Mouse (Mus musculus): ENCODE data around the gene Acvrl1. TPM values are rescaled to one million over a fixed set of nuclear protein-coding genes. Genes with fewer than 3 reads are reported as not detected.

Gene Acvrl1
- total and polyA plus RNA-seq, 2 experiments from 2014 or later = 5.8 to 10.7 TPM

DNA sequence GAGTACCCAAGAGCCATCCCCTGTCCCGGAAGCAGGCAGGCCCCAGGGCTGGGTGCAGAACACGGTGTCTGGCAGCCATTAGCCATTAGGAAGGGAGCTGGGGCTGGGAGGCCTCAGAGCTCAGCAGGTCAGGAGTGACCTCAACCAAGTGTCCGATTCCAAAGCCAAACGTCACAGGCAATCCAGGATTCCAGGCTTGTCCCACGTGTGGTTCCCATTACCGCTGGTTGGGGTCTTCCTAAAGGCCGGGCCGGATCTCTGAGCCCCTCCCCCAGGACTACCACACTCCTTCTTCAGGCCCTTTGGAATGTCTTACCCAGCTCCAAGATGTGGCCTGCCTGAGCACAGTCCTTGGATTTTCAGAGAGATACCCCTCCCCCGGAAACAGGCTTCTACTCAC lies 33.3 kb upstream of the Acvrl1 start:
- Histone ChIP-seq H3K27ac (ENCODE audit: low read depth, low read length) (no peak overlapping the region), H3K9me3 (ENCODE audit: low read length) (no peaks in the 10 kb centered on the region), H3K36me3 (ENCODE audit: insufficient read depth) (no peaks in the 10 kb centered on the region), H3K9ac (no peak overlapping the region), H3K27me3 (ENCODE audit: insufficient read depth, low read length) (no peaks in the 10 kb centered on the region), H3K4me3 (ENCODE audit: low read depth, low read length) (no peak overlapping the region), H3K4me1 (ENCODE audit: insufficient read depth) (0 out of 2 replicates have a peak, but pooled peaks cover 14% of the 10 kb centered on the region), H3K4me2 (ENCODE audit: low read depth) (no peak overlapping the region)
- TF ChIP-seq CTCF (IDR thresholded peaks at IDR 0.05; ENCODE audit: low read depth) = no peak
- no peak for ATAC-seq
- 68% methylated on average over 9 of the region's 9 CpGs for WGBS
- DNase-seq = no peak

DNA sequence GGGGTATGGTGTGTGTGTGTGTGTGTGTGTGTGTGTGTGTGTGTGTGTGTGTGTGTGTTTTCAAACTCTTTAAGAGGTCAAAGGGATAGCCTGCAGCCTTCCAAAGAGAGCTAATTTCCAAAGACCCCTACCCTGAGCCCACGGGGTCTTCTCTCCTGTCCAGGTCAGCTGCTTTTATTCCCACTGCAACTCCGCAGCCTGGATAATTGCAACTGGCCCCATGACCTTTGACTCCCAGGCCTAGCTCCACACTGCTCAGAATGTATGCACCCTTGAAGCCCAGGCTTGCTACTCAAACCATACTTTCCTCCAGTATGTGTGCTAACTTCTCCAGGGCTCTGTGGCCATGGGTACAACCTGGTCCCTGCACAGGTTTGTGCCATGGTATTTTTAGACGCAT lies 32.9 kb upstream of the Acvrl1 start:
- Histone ChIP-seq H3K36me3 (ENCODE audit: insufficient read depth) (no peaks in the 10 kb centered on the region), H3K9ac (no peak overlapping the region), H3K4me3 (ENCODE audit: low read depth, low read length) (no peak overlapping the region), H3K9me3 (ENCODE audit: low read length) (no peaks in the 10 kb centered on the region), H3K4me1 (ENCODE audit: insufficient read depth) (0 out of 2 replicates have a peak, but pooled peaks cover 14% of the 10 kb centered on the region), H3K4me2 (ENCODE audit: low read depth) (no peak overlapping the region), H3K27ac (ENCODE audit: low read depth, low read length) (no peak overlapping the region), H3K27me3 (ENCODE audit: insufficient read depth, low read length) (no peaks in the 10 kb centered on the region)
- TF ChIP-seq CTCF (IDR thresholded peaks at IDR 0.05; ENCODE audit: low read depth) = no peak
- DNase-seq = no peak
- ATAC-seq = no peak
- 53% methylated on average over 3 of the region's 3 CpGs for WGBS

- Histone ChIP-seq H3K4me1 (ENCODE audit: insufficient read depth) (0 out of 2 replicates have a peak, but pooled peaks cover 12% of the 10 kb centered on the region), H3K9ac (0 out of 2 replicates have a peak overlapping the region, but pooled peaks have one; percentile 14), H3K9me3 (ENCODE audit: low read length) (no peaks in the 10 kb centered on the region), H3K27ac (ENCODE audit: low read depth, low read length) (no peak overlapping the region), H3K36me3 (ENCODE audit: insufficient read depth) (no peaks in the 10 kb centered on the region), H3K4me2 (ENCODE audit: low read depth) (peak overlapping the region; percentile 25), H3K27me3 (ENCODE audit: insufficient read depth, low read length) (no peaks in the 10 kb centered on the region), H3K4me3 (ENCODE audit: low read depth, low read length) (no peak overlapping the region)
- DNase-seq = no peak
- ATAC-seq = peak; percentile 45
- WGBS = 10% methylated on average over 28 of the region's 28 CpGs
- no peak for TF ChIP-seq CTCF (IDR thresholded peaks at IDR 0.05; ENCODE audit: low read depth)
Observed at GRCm38 (mm10) chr15:101097985-101098651, 30.2 kb upstream of the Acvrl1 start.

DNA sequence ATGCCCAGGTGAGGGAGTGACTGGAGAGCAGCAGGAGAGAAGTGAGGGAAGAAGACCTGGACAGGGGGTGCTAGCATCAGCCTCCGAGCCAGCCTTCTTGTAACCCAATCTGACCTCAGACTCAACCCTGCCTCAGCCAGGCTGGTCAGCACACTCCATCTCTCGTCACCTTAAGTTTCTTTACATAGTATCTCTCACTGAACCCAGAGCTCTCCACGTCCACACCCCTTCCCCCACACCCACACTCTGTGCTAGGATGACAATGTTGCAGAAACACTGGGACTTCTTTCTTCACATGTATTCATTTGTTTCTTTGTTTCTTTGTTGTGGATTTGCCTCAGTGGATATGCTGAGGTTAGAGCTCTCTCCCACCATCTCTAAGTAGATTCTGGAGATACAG lies 27.3 kb upstream of the Acvrl1 start:
- WGBS = 91% methylated on average over 3 of the region's 3 CpGs
- no peak overlapping the region for H3K4me3 ChIP-seq (ENCODE audit: low read depth, low read length)
- 0 out of 2 replicates have a peak, but pooled peaks cover 8% of the 10 kb centered on the region for H3K4me1 ChIP-seq (ENCODE audit: insufficient read depth)
- ATAC-seq (no peak), DNase-seq (no peak)
- no peaks in the 10 kb centered on the region for H3K36me3 ChIP-seq (ENCODE audit: insufficient read depth)
- TF ChIP-seq CTCF (IDR thresholded peaks at IDR 0.05; ENCODE audit: low read depth) = no peak
- H3K9me3 ChIP-seq (ENCODE audit: low read length) = no peaks in the 10 kb centered on the region
- no peak overlapping the region for H3K9ac ChIP-seq
- H3K4me2 ChIP-seq (ENCODE audit: low read depth) = no peak overlapping the region
- no peak overlapping the region for H3K27ac ChIP-seq (ENCODE audit: low read depth, low read length)
- no peaks in the 10 kb centered on the region for H3K27me3 ChIP-seq (ENCODE audit: insufficient read depth, low read length)

DNA sequence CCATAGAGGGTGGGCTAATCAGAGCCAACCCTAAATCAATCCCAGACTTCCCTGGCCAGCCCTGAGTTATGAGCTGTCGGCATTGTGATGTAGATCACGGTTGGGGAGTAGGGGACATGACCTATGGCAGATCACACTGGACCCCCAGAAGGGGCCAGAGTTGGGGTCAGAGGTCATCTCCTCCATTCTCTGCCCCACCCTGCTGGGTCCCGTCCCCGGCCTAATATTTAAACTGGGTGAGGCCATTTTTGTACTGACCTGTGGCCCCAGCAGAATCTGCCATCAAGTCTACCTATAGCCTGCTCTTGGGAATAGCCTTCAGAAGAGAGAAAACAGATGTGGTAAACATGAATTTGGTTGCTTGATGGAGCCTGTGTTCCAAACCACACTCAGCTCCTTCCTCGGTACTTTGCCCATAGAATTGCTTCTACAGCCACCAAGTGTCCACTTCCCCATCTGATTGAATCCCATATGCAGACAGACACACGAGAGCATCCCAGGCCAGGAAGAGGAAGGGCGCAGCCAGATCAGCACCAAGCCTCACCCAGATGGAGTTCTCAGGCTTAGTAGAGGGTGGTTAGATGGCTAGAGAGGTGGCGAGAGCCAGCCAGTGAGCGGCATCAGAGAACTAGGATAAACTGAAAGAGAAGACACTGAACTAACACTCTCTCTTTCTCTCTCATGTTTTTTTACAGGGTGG lies 24.6 kb upstream of the Acvrl1 start:
- no peak for ATAC-seq
- Histone ChIP-seq H3K9me3 (ENCODE audit: low read length) (no peaks in the 10 kb centered on the region), H3K27me3 (ENCODE audit: insufficient read depth, low read length) (no peaks in the 10 kb centered on the region), H3K4me3 (ENCODE audit: low read depth, low read length) (no peak overlapping the region), H3K36me3 (ENCODE audit: insufficient read depth) (no peaks in the 10 kb centered on the region), H3K4me2 (ENCODE audit: low read depth) (no peak overlapping the region), H3K9ac (no peak overlapping the region), H3K4me1 (ENCODE audit: insufficient read depth) (no peaks in the 10 kb centered on the region), H3K27ac (ENCODE audit: low read depth, low read length) (no peak overlapping the region)
- no peak for TF ChIP-seq CTCF (IDR thresholded peaks at IDR 0.05; ENCODE audit: low read depth)
- no peak for DNase-seq
- WGBS = 90% methylated on average over 9 of the region's 9 CpGs

DNA sequence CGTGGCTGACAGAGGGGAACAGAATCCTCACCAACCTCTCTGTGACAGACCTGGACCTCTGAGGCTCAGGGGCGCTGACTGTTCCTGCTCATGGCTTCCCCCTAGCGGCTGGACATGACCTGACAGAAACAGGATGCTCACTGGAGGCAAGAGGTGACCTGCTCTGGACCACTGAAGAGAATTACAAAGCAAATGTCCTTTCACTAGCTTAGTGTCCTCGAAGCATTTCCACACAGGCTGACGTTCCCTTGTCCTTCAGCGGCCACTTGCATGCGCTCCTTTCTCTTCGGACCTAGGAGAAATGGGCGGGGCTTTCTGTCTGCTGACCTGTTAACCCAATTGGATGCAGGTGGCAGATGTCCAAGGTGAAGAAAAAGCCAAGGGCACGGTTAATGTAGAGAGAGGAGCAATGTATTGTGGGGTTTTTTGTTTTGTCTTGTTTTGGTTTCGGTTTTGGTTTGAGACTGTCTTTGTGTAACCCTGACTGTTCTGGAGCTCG lies 22.8 kb upstream of the Acvrl1 start:
- Histone ChIP-seq H3K27ac (ENCODE audit: low read depth, low read length) (no peak overlapping the region), H3K4me3 (ENCODE audit: low read depth, low read length) (no peak overlapping the region), H3K4me2 (ENCODE audit: low read depth) (0 out of 2 replicates have a peak overlapping the region, but pooled peaks have one; percentile 15), H3K36me3 (ENCODE audit: insufficient read depth) (no peaks in the 10 kb centered on the region), H3K9ac (no peak overlapping the region), H3K9me3 (ENCODE audit: low read length) (no peaks in the 10 kb centered on the region), H3K27me3 (ENCODE audit: insufficient read depth, low read length) (no peaks in the 10 kb centered on the region), H3K4me1 (ENCODE audit: insufficient read depth) (no peaks in the 10 kb centered on the region)
- 19% methylated on average over 12 of the region's 12 CpGs for WGBS
- peak; percentile 76 for TF ChIP-seq CTCF (IDR thresholded peaks at IDR 0.05; ENCODE audit: low read depth)
- ATAC-seq = no peak; the same call in 1 of the 2 replicates
- peak; percentile 39 for DNase-seq

DNA sequence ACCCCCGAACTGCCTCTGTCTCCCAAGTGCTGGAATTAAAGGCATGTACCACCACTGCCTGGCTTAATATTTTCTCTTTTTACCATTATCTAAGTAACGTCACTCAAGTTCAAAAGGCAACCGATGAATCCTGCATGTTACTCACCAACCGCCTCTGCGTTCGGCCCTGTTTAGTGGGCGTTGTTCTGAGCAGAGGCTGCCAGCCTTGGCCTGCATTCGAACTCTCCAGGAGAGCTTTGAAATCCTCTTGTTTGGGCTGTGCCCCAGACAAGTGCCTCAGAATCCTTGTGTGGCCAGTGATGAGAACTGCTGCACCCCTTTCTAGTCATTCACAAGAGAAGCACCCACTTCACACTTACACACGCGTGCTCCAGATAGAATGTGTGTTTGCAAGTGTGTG lies 22.3 kb upstream of the Acvrl1 start:
- H3K4me1 ChIP-seq (ENCODE audit: insufficient read depth) = no peaks in the 10 kb centered on the region
- DNase-seq (no peak), ATAC-seq (no peak)
- H3K9ac ChIP-seq = no peak overlapping the region
- H3K4me3 ChIP-seq (ENCODE audit: low read depth, low read length) = no peak overlapping the region
- no peak overlapping the region for H3K4me2 ChIP-seq (ENCODE audit: low read depth)
- H3K27ac ChIP-seq (ENCODE audit: low read depth, low read length) = no peak overlapping the region
- H3K27me3 ChIP-seq (ENCODE audit: insufficient read depth, low read length) = no peaks in the 10 kb centered on the region
- TF ChIP-seq CTCF (IDR thresholded peaks at IDR 0.05; ENCODE audit: low read depth) = no peak
- no peaks in the 10 kb centered on the region for H3K36me3 ChIP-seq (ENCODE audit: insufficient read depth)
- H3K9me3 ChIP-seq (ENCODE audit: low read length) = no peaks in the 10 kb centered on the region
- WGBS = 83% methylated on average over 10 of the region's 10 CpGs
